Mouse (Mus musculus): ENCODE measurements at regions not wholly inside any gene's neighbourhood (a gene's known extent, or its start where the extent isn't known, plus 50 kb on each side); places are given as distances from the start of the nearest gene placed in this dataset.

- DNase-seq (ENCODE audit: low spot score) = no peak
- no peak overlapping the region for H3K4me2 ChIP-seq (ENCODE audit: low read depth, low read length, poor library complexity, severe bottlenecking)
- H3K27me3 ChIP-seq (ENCODE audit: insufficient read depth, low read length) = no peaks in the 10 kb centered on the region
- ATAC-seq (ENCODE audit: low FRiP score) = no peak
- no peaks in the 10 kb centered on the region for H3K36me3 ChIP-seq (ENCODE audit: insufficient read depth, low read length)
- no peaks in the 10 kb centered on the region for H3K4me1 ChIP-seq (ENCODE audit: insufficient read depth, low read length)
- H3K27ac ChIP-seq (ENCODE audit: low read depth, low read length) = no peak overlapping the region
- H3K9ac ChIP-seq (replicated peaks; ENCODE audit: low read length, poor library complexity, severe bottlenecking) = no peak overlapping the region
- 79% methylated on average over 2 of the region's 2 CpGs for WGBS
- H3K9me3 ChIP-seq (ENCODE audit: low read length) = no peaks in the 10 kb centered on the region
- H3K4me3 ChIP-seq (ENCODE audit: low read depth, low read length) = no peak overlapping the region
- no peak for TF ChIP-seq CTCF (IDR thresholded peaks at IDR 0.05)
Observed at GRCm38 (mm10) chr1:95743334-95743733, 76.0 kb upstream of the St8sia4 start.

GRCm38 (mm10) chr1:95719449-95719848 lies 52.1 kb upstream of the St8sia4 start:
- H3K9me3 ChIP-seq (ENCODE audit: low read length) = no peaks in the 10 kb centered on the region
- H3K4me3 ChIP-seq (ENCODE audit: low read depth, low read length) = no peak overlapping the region
- no peak overlapping the region for H3K27ac ChIP-seq (ENCODE audit: low read depth, low read length)
- DNase-seq (ENCODE audit: low spot score) (no peak), ATAC-seq (ENCODE audit: low FRiP score) (no peak)
- H3K27me3 ChIP-seq (ENCODE audit: insufficient read depth, low read length) = no peaks in the 10 kb centered on the region
- no peaks in the 10 kb centered on the region for H3K4me1 ChIP-seq (ENCODE audit: insufficient read depth, low read length)
- no peak for TF ChIP-seq CTCF (IDR thresholded peaks at IDR 0.05)
- 80% methylated on average over 2 of the region's 2 CpGs for WGBS
- no peak overlapping the region for H3K9ac ChIP-seq (replicated peaks; ENCODE audit: low read length, poor library complexity, severe bottlenecking)
- H3K36me3 ChIP-seq (ENCODE audit: insufficient read depth, low read length) = no peaks in the 10 kb centered on the region
- no peak overlapping the region for H3K4me2 ChIP-seq (ENCODE audit: low read depth, low read length, poor library complexity, severe bottlenecking)

- no peaks in the 10 kb centered on the region for H3K9me3 ChIP-seq (ENCODE audit: low read length)
- no peaks in the 10 kb centered on the region for H3K4me1 ChIP-seq (ENCODE audit: insufficient read depth, low read length)
- ATAC-seq (ENCODE audit: low FRiP score) (no peak), DNase-seq (ENCODE audit: low spot score) (no peak)
- 100% methylated on average over 1 of the region's 1 CpGs for WGBS
- H3K4me2 ChIP-seq (ENCODE audit: low read depth, low read length, poor library complexity, severe bottlenecking) = no peak overlapping the region
- TF ChIP-seq CTCF (IDR thresholded peaks at IDR 0.05) = no peak
- H3K9ac ChIP-seq (replicated peaks; ENCODE audit: low read length, poor library complexity, severe bottlenecking) = no peak overlapping the region
- no peak overlapping the region for H3K4me3 ChIP-seq (ENCODE audit: low read depth, low read length)
- H3K27me3 ChIP-seq (ENCODE audit: insufficient read depth, low read length) = no peaks in the 10 kb centered on the region
- no peaks in the 10 kb centered on the region for H3K36me3 ChIP-seq (ENCODE audit: insufficient read depth, low read length)
- H3K27ac ChIP-seq (ENCODE audit: low read depth, low read length) = no peak overlapping the region
Observed at GRCm38 (mm10) chr1:95718794-95719193, 51.4 kb upstream of the St8sia4 start.

Measured in midbrain, postnatal 0 days (tissue).